ENCODE assay signal across 18 mouse cellular contexts in the genomic region with DNA sequence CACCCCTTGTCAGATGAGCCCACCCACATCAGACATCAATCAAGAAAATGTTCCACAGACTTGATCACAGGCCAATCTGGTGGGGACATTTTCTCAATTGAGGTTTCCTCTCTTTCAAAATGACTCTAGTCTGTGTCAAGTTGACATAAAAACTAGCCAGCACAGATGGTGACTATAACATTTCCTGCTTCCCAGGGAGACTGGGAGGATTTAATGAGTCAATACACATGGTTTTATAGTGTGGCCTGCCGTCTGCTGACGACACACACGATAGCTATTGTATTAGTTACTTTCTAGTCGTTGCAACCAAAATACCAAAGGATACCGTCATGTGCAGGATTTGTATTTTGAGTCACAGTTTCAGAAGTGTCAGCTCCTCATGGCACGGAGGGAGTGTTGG.
DNase-seq lines count a peak whose midpoint lies in the region; ATAC-seq lines count a peak whose summit lies in the region.
"Had no signal": no experiment of that assay in that cellular context is flagged by ENCODE, and none has a peak within 500 bp of the region (broad histone marks: within the 10 kb centered on the region; RNA-seq: fewer than 3 reads in every experiment).

No protein-coding gene starts in this region.

- ATAC-seq in frontal cortex, adult (ENCODE audit: low TSS enrichment) = peak; percentile 57
- ATAC-seq: forebrain, embryonic 13.5 days; forebrain, embryonic 16.5 days; intestine, postnatal 0 days had no signal

- DNase-seq in frontal cortex, postnatal 14 days (ENCODE audit: low spot score in 2 of 2) = no peak
- DNase-seq in 3T3-L1 (ENCODE audit: low read depth, low spot score) = peak; percentile 5
- DNase-seq in Muller cell, postnatal 12 days (ENCODE audit: inconsistent ontology term) = peak; percentile 9
- no peak for DNase-seq in gastrocnemius, postnatal 10 days
- DNase-seq in lung, postnatal 10 days = no peak
- DNase-seq: adrenal gland, adult 2 months; adrenal gland, postnatal 14 days; cerebellum, adult 11-12 months; cerebellum, adult 8-10 months; cerebellum, postnatal 14 days; gastrocnemius, postnatal 36 days; heart, adult 2 months; heart, postnatal 14 days; heart, postnatal 4 days had no signal

Comparison
In these comparisons a context has a peak if more than half of its experiments do, and no peak if none do; other contexts are left out.
1. DNase-seq: peak in 3T3-L1 (single experiment) and Muller cell, postnatal 12 days (single experiment); none in frontal cortex, postnatal 14 days (0 of 2), gastrocnemius, postnatal 10 days (single experiment) and lung, postnatal 10 days (single experiment).